Mouse (Mus musculus) adrenal gland, adult (tissue): ENCODE results near the gene Zfp760.
"Not testable (repeated sequence)": the region's sequence is repeated elsewhere in the genome, so short reads cannot be mapped to it uniquely, and the experiment has no call there.

ENCODE experiments used
- DNase-seq, 2 experiments: peaks; one replicate each; pipeline ENCODE4 v3.0.0; 2022 to 2023; ENCODE audit warnings: low spot score in 1 of 2; ENCODE audit not compliant: inconsistent age in 2 of 2

Zfp760 gene

GRCm38 (mm10) chr17:21707343-21707996, at the start of gene Zfp760:
Zfp760 (plus strand) TSS chr17:21707741.
- DNase-seq = peak; percentile 90 to 96

- peak in 1 of 2 experiments; percentile 20 for DNase-seq
Measured at GRCm38 (mm10) chr17:21678826-21679225, 28.7 kb upstream of the Zfp760 start.

- DNase-seq = peak; percentile 91 to 97
Measured at GRCm38 (mm10) chr17:21679273-21680018, 28.1 kb upstream of the Zfp760 start.

- DNase-seq = not testable (repeated sequence)
Measured at GRCm38 (mm10) chr17:21680019-21680376, 27.5 kb upstream of the Zfp760 start.

GRCm38 (mm10) chr17:21691560-21691959, 16.0 kb upstream of the Zfp760 start, which contains the start of gene Gm10226:
Gm10226 (plus strand) TSS chr17:21691860.
- no peak for DNase-seq

- no peak for DNase-seq
Measured at GRCm38 (mm10) chr17:21693342-21693741, 14.2 kb upstream of the Zfp760 start.

GRCm38 (mm10) chr17:21696073-21696472, 11.5 kb upstream of the Zfp760 start:
- DNase-seq = no peak

GRCm38 (mm10) chr17:21702281-21703240, 5.0 kb upstream of the Zfp760 start:
- DNase-seq = no peak

- no peak for DNase-seq
Measured at GRCm38 (mm10) chr17:21703414-21703813, 4.1 kb upstream of the Zfp760 start.

GRCm38 (mm10) chr17:21708401-21708800, 860 bp downstream of the Zfp760 start:
- peak in 1 of 2 experiments; percentile 32 for DNase-seq

GRCm38 (mm10) chr17:21730495-21730894, 23.0 kb downstream of the Zfp760 start, which contains the start of gene Zfp229:
Zfp229 (plus strand) TSS chr17:21730795.
- DNase-seq = not testable (repeated sequence)

- DNase-seq = peak in 1 of 2 experiments; percentile 9
Measured at GRCm38 (mm10) chr17:21733049-21733448, 25.5 kb downstream of the Zfp760 start.

- peak; percentile 80 to 95 for DNase-seq
Measured at GRCm38 (mm10) chr17:21733529-21734031, 26.0 kb downstream of the Zfp760 start.

- DNase-seq = no peak
Measured at GRCm38 (mm10) chr17:21752791-21753190, 45.2 kb downstream of the Zfp760 start.

- peak; percentile 9 to 48 for DNase-seq
Measured at GRCm38 (mm10) chr17:21753342-21754208, 46.0 kb downstream of the Zfp760 start.

GRCm38 (mm10) chr17:21770336-21770735, 62.8 kb downstream of the Zfp760 start:
- no peak for DNase-seq
